ENCODE assay signal across 8 mouse cellular contexts in genomic region chr11:96124052-96124914, GRCm38 (mm10). TPM values are rescaled to one million over a fixed set of nuclear protein-coding genes. Genes with fewer than 3 reads are reported as not detected.
DNase-seq lines count a peak whose midpoint lies in the region; ATAC-seq lines count a peak whose summit lies in the region.

No protein-coding gene starts in this region.

- no peaks in the 10 kb centered on the region for H3K9me3 ChIP-seq in limb, embryonic 13.5 days
- no peaks in the 10 kb centered on the region for H3K9me3 ChIP-seq in midbrain, embryonic 16.5 days (replicated peaks; ENCODE audit: control insufficient read depth, low read length, poor library complexity, severe bottlenecking)

- ATAC-seq in hematopoietic stem cell, adult 5-6 weeks (replicated peaks in 1 of 2; ENCODE audit: insufficient read depth in 1 of 2, low FRiP score in 2 of 2, low TSS enrichment in 1 of 2, low read depth in 1 of 2, poor library complexity in 2 of 2, severe bottlenecking in 2 of 2): peak; percentile 46 to 62; a peak in 3 of 4 replicates
- ATAC-seq in limb, embryonic 13.5 days (ENCODE audit: low FRiP score, low read depth): no peak
- ATAC-seq in midbrain, embryonic 16.5 days: 0 out of 2 replicates have a peak, but pooled peaks have one; percentile 21

- 2% methylated on average over 45 of the region's 45 CpGs for WGBS in limb, embryonic 13.5 days
- 2% methylated on average over 44 of the region's 45 CpGs for WGBS in midbrain, embryonic 16.5 days

- no peak overlapping the region for H3K27ac ChIP-seq in limb, embryonic 13.5 days
- H3K27ac ChIP-seq in midbrain, embryonic 16.5 days (ENCODE audit: low read length): no peak overlapping the region

- peak overlapping the region; percentile 53; the same call in 1 of the 2 replicates for H3K9ac ChIP-seq in limb, embryonic 13.5 days
- H3K9ac ChIP-seq in midbrain, embryonic 16.5 days (ENCODE audit: low read depth, low read length): peak overlapping the region; percentile 61

- H3K36me3 ChIP-seq in limb, embryonic 13.5 days: no peaks in the 10 kb centered on the region
- no peaks in the 10 kb centered on the region for H3K36me3 ChIP-seq in midbrain, embryonic 16.5 days (ENCODE audit: control insufficient read depth, insufficient read depth, low read length)

- peak overlapping the region; percentile 78 for H3K4me2 ChIP-seq in limb, embryonic 13.5 days (replicated peaks)
- peak overlapping the region; percentile 83 for H3K4me2 ChIP-seq in midbrain, embryonic 16.5 days (ENCODE audit: low read length)

- peak overlapping the region; percentile 46 for H3K4me3 ChIP-seq in limb, embryonic 13.5 days
- peak overlapping the region; percentile 46 for H3K4me3 ChIP-seq in midbrain, embryonic 16.5 days (ENCODE audit: low read depth, low read length)

- peaks cover 13% of the 10 kb centered on the region; the same call in 1 of the 2 replicates for H3K4me1 ChIP-seq in limb, embryonic 13.5 days
- H3K4me1 ChIP-seq in midbrain, embryonic 16.5 days (ENCODE audit: control insufficient read depth, insufficient read depth, low read length): peaks cover 6% of the 10 kb centered on the region; the same call in 1 of the 2 replicates

- peak; percentile 31 to 51 for DNase-seq in lung, adult 18-20 months
- DNase-seq in lung, postnatal 25 days (ENCODE audit: low spot score): no peak
- DNase-seq in embryo, embryonic 10.5 days (ENCODE audit: low spot score): peak; percentile 53
- DNase-seq in T-cell, adult 2 months (ENCODE audit: low spot score): no peak
- DNase-seq in thymus, postnatal 0 days (ENCODE audit: low spot score): no peak

- peaks cover 61% of the 10 kb centered on the region for H3K27me3 ChIP-seq in limb, embryonic 13.5 days
- H3K27me3 ChIP-seq in midbrain, embryonic 16.5 days (ENCODE audit: control insufficient read depth, insufficient read depth, low read depth, low read length): peaks cover 25% of the 10 kb centered on the region

RNA-seq across cellular contexts. Expression of gene Ttll6, which starts 9.3 kb away (rescaled TPM):
- total RNA-seq in hematopoietic stem cell, adult 5-6 weeks (2017): not detected in 2 replicates
- not detected in 2 replicates for polyA plus RNA-seq in limb, embryonic 13.5 days (2015; fragmentation: Nextera tagmentation; extraction: Ambion mirVana)
- polyA plus RNA-seq in midbrain, embryonic 16.5 days (2015; fragmentation: Nextera tagmentation; extraction: Ambion mirVana): 0.31 and 0.35 TPM in 2 replicates
- 0.05 and 0.12 TPM in 2 replicates for polyA plus RNA-seq in thymus, postnatal 0 days (2015; fragmentation: Nextera tagmentation; extraction: Ambion mirVana)

RNA-seq across cellular contexts. Expression of gene Calcoco2, which starts 12.5 kb away (rescaled TPM):
- not detected in 2 replicates for total RNA-seq in hematopoietic stem cell, adult 5-6 weeks (2017)
- not detected in 2 replicates for polyA plus RNA-seq in limb, embryonic 13.5 days (2015; fragmentation: Nextera tagmentation; extraction: Ambion mirVana)
- 0.17 TPM in 1 of 2 replicates, not detected in the other for polyA plus RNA-seq in midbrain, embryonic 16.5 days (2015; fragmentation: Nextera tagmentation; extraction: Ambion mirVana)
- polyA plus RNA-seq in thymus, postnatal 0 days (2015; fragmentation: Nextera tagmentation; extraction: Ambion mirVana): 0.13 and 0.20 TPM in 2 replicates

RNA-seq across cellular contexts. Expression of gene Atp5g1, which starts 48.8 kb away (rescaled TPM):
- total RNA-seq in hematopoietic stem cell, adult 5-6 weeks (2017): 23.8 and 56.9 TPM in 2 replicates
- 424 and 500 TPM in 2 replicates for polyA plus RNA-seq in limb, embryonic 13.5 days (2015; fragmentation: Nextera tagmentation; extraction: Ambion mirVana)
- 536 and 561 TPM in 2 replicates for polyA plus RNA-seq in midbrain, embryonic 16.5 days (2015; fragmentation: Nextera tagmentation; extraction: Ambion mirVana)
- 610 and 662 TPM in 2 replicates for polyA plus RNA-seq in thymus, postnatal 0 days (2015; fragmentation: Nextera tagmentation; extraction: Ambion mirVana)

RNA-seq across cellular contexts. Expression of gene Ube2z, which starts 59.1 kb away (rescaled TPM):
- 19.2 and 19.9 TPM in 2 replicates for total RNA-seq in hematopoietic stem cell, adult 5-6 weeks (2017)
- polyA plus RNA-seq in limb, embryonic 13.5 days (2015; fragmentation: Nextera tagmentation; extraction: Ambion mirVana): 39.2 and 41.4 TPM in 2 replicates
- polyA plus RNA-seq in midbrain, embryonic 16.5 days (2015; fragmentation: Nextera tagmentation; extraction: Ambion mirVana): 37.4 and 40.8 TPM in 2 replicates
- 27.1 and 28.4 TPM in 2 replicates for polyA plus RNA-seq in thymus, postnatal 0 days (2015; fragmentation: Nextera tagmentation; extraction: Ambion mirVana)

Comparison
In these comparisons a context has a peak if more than half of its experiments do, and no peak if none do; other contexts are left out.
1. DNase-seq: peak in lung, adult 18-20 months (2 of 2) and embryo, embryonic 10.5 days (single experiment); none in lung, postnatal 25 days (single experiment), T-cell, adult 2 months (single experiment) and thymus, postnatal 0 days (single experiment).